Mouse (Mus musculus) gastrocnemius, adult 18-20 months (tissue): Measurements from ENCODE around the gene Sez6l2. TPM values are rescaled to one million over a fixed set of nuclear protein-coding genes. Genes with fewer than 3 reads are reported as not detected.

Experiments
- total RNA-seq, 2 experiments: library from RNA; stranded (reverse); gene quantifications; 2 replicates each; pipeline ENCODE4 v1.2.3; 2021

The Sez6l2 gene
- total RNA-seq, 2 experiments from 2014 or later = 0.87 to 1.2 TPM

Other genes with a start within 250 kb of the Sez6l2 start
- gene Coro1a, start 242.8 kb upstream of the Sez6l2 start, total RNA-seq = 1 to 10 TPM; 2.0 to 2.4 TPM
- gene Mapk3, start 191.0 kb upstream of the Sez6l2 start, total RNA-seq = 10 to 100 TPM; 16.2 to 20.7 TPM
- under 1 TPM in 1 of 2 experiments, not detected in 1; 0.46 TPM for gene Gdpd3, start 184.2 kb upstream of the Sez6l2 start, total RNA-seq
- gene Ypel3, start 173.6 kb upstream of the Sez6l2 start, total RNA-seq = 100 to 1,000 TPM in 1 of 2 experiments, 10 to 100 TPM in 1; 84.9 to 101 TPM
- gene Tbx6, start 169.1 kb upstream of the Sez6l2 start, total RNA-seq = under 1 TPM; 0.52 to 0.59 TPM
- 10 to 100 TPM; 20.5 TPM for gene Ppp4c, start 158.1 kb upstream of the Sez6l2 start, total RNA-seq
- gene Fam57b, start 152.9 kb upstream of the Sez6l2 start, total RNA-seq = 10 to 100 TPM; 65.3 to 75.7 TPM
- gene 4930451I11Rik, start 118.9 kb upstream of the Sez6l2 start, total RNA-seq = not detected
- gene Doc2a, start 103.1 kb upstream of the Sez6l2 start, total RNA-seq = not detected
- 1 to 10 TPM; 5.0 to 5.4 TPM for gene Hirip3, start 88.6 kb upstream of the Sez6l2 start, total RNA-seq
- gene Ino80e, start 88.2 kb upstream of the Sez6l2 start, total RNA-seq = 10 to 100 TPM in 1 of 2 experiments, 1 to 10 TPM in 1; 8.4 to 12.3 TPM
- 10 to 100 TPM; 19.7 to 21.9 TPM for gene Taok2, start 65.9 kb upstream of the Sez6l2 start, total RNA-seq
- gene Tmem219, start 27.6 kb upstream of the Sez6l2 start, total RNA-seq = 10 to 100 TPM in 1 of 2 experiments, 1 to 10 TPM in 1; 9.9 to 12.1 TPM
- gene Kctd13, start 21.7 kb upstream of the Sez6l2 start, total RNA-seq = 1 to 10 TPM; 2.6 to 2.7 TPM
- gene Asphd1, start 981 bp upstream of the Sez6l2 start, total RNA-seq = not detected
- 10 to 100 TPM; 30.7 to 31.5 TPM for gene Cdipt, start 25.4 kb downstream of the Sez6l2 start, total RNA-seq
- gene Cdiptos, start 25.5 kb downstream of the Sez6l2 start, total RNA-seq = under 1 TPM in 1 of 2 experiments, not detected in 1; 0.24 TPM
- 10 to 100 TPM; 27.5 to 40.9 TPM for gene Mvp, start 64.1 kb downstream of the Sez6l2 start, total RNA-seq
- 1 to 10 TPM in 1 of 2 experiments, not detected in 1; 1.7 TPM for gene Pagr1b, start 65.9 kb downstream of the Sez6l2 start, total RNA-seq
- gene Pagr1a, start 66.8 kb downstream of the Sez6l2 start, total RNA-seq = 10 to 100 TPM in 1 of 2 experiments, 1 to 10 TPM in 1; 7.9 to 10.3 TPM
- gene Gm42742, start 70.5 kb downstream of the Sez6l2 start, total RNA-seq = 10 to 100 TPM; 12.9 to 16.9 TPM
- under 1 TPM in 1 of 2 experiments, not detected in 1; 0.84 TPM for gene Prrt2, start 70.6 kb downstream of the Sez6l2 start, total RNA-seq
- 10 to 100 TPM; 64.3 to 66.3 TPM for gene Maz, start 76.5 kb downstream of the Sez6l2 start, total RNA-seq
- gene Kif22, start 91.9 kb downstream of the Sez6l2 start, total RNA-seq = 1 to 10 TPM; 1.2 to 1.7 TPM
- not detected for gene Zg16, start 136.8 kb downstream of the Sez6l2 start, total RNA-seq
- gene AI467606, start 140.8 kb downstream of the Sez6l2 start, total RNA-seq = under 1 TPM; 0.50 to 0.93 TPM
- under 1 TPM; 0.37 to 0.55 TPM for gene Qprt, start 171.7 kb downstream of the Sez6l2 start, total RNA-seq
- gene Spn, start 187.3 kb downstream of the Sez6l2 start, total RNA-seq = under 1 TPM; 0.07 to 0.14 TPM
- gene Cd2bp2, start 245.5 kb downstream of the Sez6l2 start, total RNA-seq = 10 to 100 TPM; 25.1 to 26.8 TPM